Mouse (Mus musculus) kidney, postnatal 0 days (tissue): ENCODE data around the gene Hs3st2. TPM values are rescaled to one million over a fixed set of nuclear protein-coding genes. Genes with fewer than 3 reads are reported as not detected.

Experiments used
- ATAC-seq: fragments of 200-750 bp; cut with Nextera tagmentation; replicated peaks from 2 replicates; pipeline ENCODE4 v1.8.0; 2017; ENCODE audit warnings: low read depth, moderate number of reproducible peaks, moderate TSS enrichment, moderate library complexity; ENCODE audit not compliant: low FRiP score
- DNase-seq: peaks from one replicate; pipeline ENCODE4 v3.0.0-alpha.2; 2016; ENCODE audit warnings: low spot score
- H3K27ac ChIP-seq: fragments of 300-500 bp; sonication (generic); 2 replicates; pipeline ENCODE4 v1.5.1; 2014; ENCODE audit warnings: mild to moderate bottlenecking
- H3K27me3 ChIP-seq: fragments of 300-500 bp; sonication (generic); 2 replicates; pipeline ENCODE4 v1.6.1; 2014; ENCODE audit warnings: low read length, mixed read lengths; ENCODE audit not compliant: insufficient read depth
- H3K36me3 ChIP-seq: fragments of 300-500 bp; sonication (generic); 2 replicates; pipeline ENCODE4 v1.6.1; 2014; ENCODE audit warnings: low read length, mixed read lengths; ENCODE audit not compliant: insufficient read depth
- H3K4me1 ChIP-seq: fragments of 300-500 bp; sonication (generic); replicated peaks from 2 replicates; pipeline ENCODE4 v1.6.1; 2014; ENCODE audit warnings: antibody characterized with exemption, low read length, mixed read lengths; ENCODE audit not compliant: insufficient read depth
- H3K4me2 ChIP-seq: fragments of 300-500 bp; sonication (generic); 2 replicates; pipeline ENCODE4 v1.6.1; 2014; ENCODE audit warnings: mild to moderate bottlenecking, low read length, moderate library complexity, mixed read lengths
- H3K4me3 ChIP-seq: fragments of 300-500 bp; sonication (generic); replicated peaks from 2 replicates; pipeline ENCODE4 v1.5.1; 2014; ENCODE audit warnings: low read depth, low read length
- H3K9ac ChIP-seq: fragments of 300-500 bp; sonication (generic); 2 replicates; pipeline ENCODE4 v1.6.1; 2014; ENCODE audit warnings: low read depth, low read length
- H3K9me3 ChIP-seq: fragments of 300-500 bp; sonication (generic); replicated peaks from 2 replicates; pipeline ENCODE4 v1.6.1; 2016; ENCODE audit warnings: low read length, inconsistent platforms, mixed read lengths
- CTCF ChIP-seq: IDR thresholded peaks from 2 replicates; pipeline ENCODE4 v1.5.1; 2016; ENCODE audit warnings: antibody characterized with exemption, low read depth, mild to moderate bottlenecking, moderate library complexity
- WGBS: fragments of 180-500 bp; shearing (Covaris S2); extraction: QIAGEN DNeasy Blood & Tissue Kit; methylation state at CpG from one replicate; pipeline ENCODE4 v1.1.7; 2014; 5-methylcytosine and 5-hydroxymethylcytosine counted together
- polyA plus RNA-seq: library from polyadenylated mRNA; unstranded; fragments of >200 nt; fragmentation: Nextera tagmentation; extraction: Ambion mirVana; gene quantifications from 2 replicates; pipeline ENCODE4 v1.2.1, GENCODE M21; 2015

The Hs3st2 gene
- polyA plus RNA-seq, 1 experiment from 2014 or later, result 1.2 TPM

- 61% methylated on average over 11 of the region's 11 CpGs for WGBS
- Histone ChIP-seq H3K27ac (no peak overlapping the region), H3K27me3 (no peaks in the 10 kb centered on the region), H3K9me3 (no peaks in the 10 kb centered on the region), H3K4me2 (no peak overlapping the region), H3K36me3 (no peaks in the 10 kb centered on the region), H3K4me3 (no peak overlapping the region), H3K4me1 (no peaks in the 10 kb centered on the region), H3K9ac (no peak overlapping the region)
- TF ChIP-seq CTCF, result no peak
- DNase-seq, result peak; percentile 2
- ATAC-seq, result no peak
Measured at GRCm38 (mm10) chr7:121410716-121411506, 19.3 kb downstream of the Hs3st2 start.

GRCm38 (mm10) chr7:121411507-121411898 lies 19.8 kb downstream of the Hs3st2 start:
- 87% methylated on average over 7 of the region's 7 CpGs for WGBS
- ATAC-seq (no peak), DNase-seq (no peak)
- TF ChIP-seq CTCF, result no peak
- no peak overlapping the region for H3K27ac ChIP-seq
- H3K4me3 ChIP-seq, result no peak overlapping the region
- no peaks in the 10 kb centered on the region for H3K4me1 ChIP-seq
- H3K9me3 ChIP-seq, result no peaks in the 10 kb centered on the region
- no peak overlapping the region for H3K4me2 ChIP-seq
- H3K36me3 ChIP-seq, result no peaks in the 10 kb centered on the region
- H3K9ac ChIP-seq, result no peak overlapping the region
- no peaks in the 10 kb centered on the region for H3K27me3 ChIP-seq

GRCm38 (mm10) chr7:121436884-121437283 lies 45.2 kb downstream of the Hs3st2 start:
- Histone ChIP-seq H3K4me2 (no peak overlapping the region), H3K27me3 (no peaks in the 10 kb centered on the region), H3K36me3 (no peaks in the 10 kb centered on the region), H3K4me3 (no peak overlapping the region), H3K9me3 (no peaks in the 10 kb centered on the region), H3K27ac (no peak overlapping the region), H3K4me1 (no peaks in the 10 kb centered on the region), H3K9ac (no peak overlapping the region)
- WGBS, result 53% methylated on average over 6 of the region's 6 CpGs
- DNase-seq (no peak), ATAC-seq (no peak)
- TF ChIP-seq CTCF, result no peak

- H3K9ac ChIP-seq, result no peak overlapping the region
- no peaks in the 10 kb centered on the region for H3K9me3 ChIP-seq
- no peak for TF ChIP-seq CTCF
- H3K36me3 ChIP-seq, result no peaks in the 10 kb centered on the region
- H3K27me3 ChIP-seq, result no peaks in the 10 kb centered on the region
- WGBS, result 78% methylated on average over 5 of the region's 5 CpGs
- no peaks in the 10 kb centered on the region for H3K4me1 ChIP-seq
- H3K4me3 ChIP-seq, result no peak overlapping the region
- no peak for DNase-seq
- ATAC-seq, result no peak
- no peak overlapping the region for H3K27ac ChIP-seq
- H3K4me2 ChIP-seq, result no peak overlapping the region
Measured at GRCm38 (mm10) chr7:121441186-121441585, 49.5 kb downstream of the Hs3st2 start.

- H3K27ac ChIP-seq, result no peak overlapping the region
- no peaks in the 10 kb centered on the region for H3K36me3 ChIP-seq
- no peak overlapping the region for H3K4me3 ChIP-seq
- no peak overlapping the region for H3K4me2 ChIP-seq
- no peaks in the 10 kb centered on the region for H3K27me3 ChIP-seq
- DNase-seq (no peak), ATAC-seq (no peak)
- 48% methylated on average over 7 of the region's 7 CpGs for WGBS
- H3K4me1 ChIP-seq, result no peaks in the 10 kb centered on the region
- no peak for TF ChIP-seq CTCF
- no peaks in the 10 kb centered on the region for H3K9me3 ChIP-seq
- no peak overlapping the region for H3K9ac ChIP-seq
Measured at GRCm38 (mm10) chr7:121444336-121444735, 52.7 kb downstream of the Hs3st2 start.

- WGBS, result 87% methylated on average over 4 of the region's 4 CpGs
- DNase-seq (no peak), ATAC-seq (no peak)
- H3K27ac ChIP-seq, result no peak overlapping the region
- no peak overlapping the region for H3K4me3 ChIP-seq
- H3K9me3 ChIP-seq, result no peaks in the 10 kb centered on the region
- H3K4me1 ChIP-seq, result no peaks in the 10 kb centered on the region
- no peaks in the 10 kb centered on the region for H3K36me3 ChIP-seq
- no peak overlapping the region for H3K4me2 ChIP-seq
- H3K27me3 ChIP-seq, result no peaks in the 10 kb centered on the region
- no peak for TF ChIP-seq CTCF
- no peak overlapping the region for H3K9ac ChIP-seq
Measured at GRCm38 (mm10) chr7:121446281-121446680, 54.6 kb downstream of the Hs3st2 start.
